ENCODE assay signal across 8 mouse cellular contexts in the genomic region with DNA sequence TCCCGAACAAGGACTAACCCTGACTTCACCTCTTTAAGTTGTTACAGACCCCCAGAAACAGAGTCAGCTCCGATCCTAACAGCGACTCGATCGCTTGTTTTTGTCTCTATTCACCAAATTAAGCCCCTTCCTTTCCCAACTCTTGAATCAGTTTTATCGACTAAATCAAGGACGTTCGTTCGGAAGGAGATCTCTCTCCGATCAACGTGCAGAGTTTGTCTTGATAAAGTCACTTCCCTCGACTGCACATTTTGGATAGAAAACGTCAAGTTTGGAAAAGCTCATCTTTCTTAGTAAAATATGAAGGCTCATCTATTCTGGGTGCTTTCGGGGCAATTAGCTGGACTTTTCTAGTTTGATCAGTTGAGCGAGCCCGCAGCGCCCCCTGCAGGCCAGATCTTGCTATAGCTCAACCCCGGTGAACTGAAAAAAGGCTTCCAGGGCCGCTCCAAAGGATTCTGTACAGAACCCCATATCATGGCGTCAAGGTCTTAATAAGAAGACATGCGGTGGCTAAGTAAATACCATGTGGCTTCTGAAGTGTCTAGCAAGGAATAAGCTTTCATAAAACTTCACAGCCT. TPM values are rescaled to one million over a fixed set of nuclear protein-coding genes. Genes with fewer than 3 reads are reported as not detected.
DNase-seq lines count a peak whose midpoint lies in the region; ATAC-seq and TF ChIP-seq lines count a peak whose summit lies in the region.

No protein-coding gene starts in this region.

- H3K9ac ChIP-seq in hindbrain, embryonic 14.5 days = peak overlapping the region; percentile 38

- H3K4me3 ChIP-seq in hindbrain, embryonic 14.5 days (replicated peaks; ENCODE audit: low read length) = peak overlapping the region; percentile 41

- no peaks in the 10 kb centered on the region for H3K27me3 ChIP-seq in Patski
- H3K27me3 ChIP-seq in hindbrain, embryonic 14.5 days (ENCODE audit: control insufficient read depth, insufficient read depth, low read length) = peaks cover 7% of the 10 kb centered on the region; the same call in 1 of the 2 replicates

- no peak for DNase-seq in Patski (ENCODE audit: low read depth, low spot score)
- DNase-seq in cerebellum, postnatal 14 days = peak; percentile 92 to 93
- DNase-seq in frontal cortex, postnatal 25 days (ENCODE audit: low spot score in 2 of 2) = peak; percentile 68 to 71
- DNase-seq in hindbrain, embryonic 14.5 days (ENCODE audit: low spot score) = peak; percentile 90
- DNase-seq in layer of hippocampus, postnatal 36 days = peak; percentile 78 to 84
- DNase-seq in right cerebral cortex, adult 2 months (ENCODE audit: low spot score in 2 of 2) = peak; percentile 83 to 87
- DNase-seq in urinary bladder, postnatal 10 days (ENCODE audit: low spot score) = peak; percentile 27

- POLR2A ChIA-PET in Patski (lab: Charles Lee) = interaction anchor here (0.7 to 2.0 kb wide), 4 partner anchors 13 to 245 kb away, joined by 3 to 8 read pairs (median 4); partner anchors contain the start of gene Med18

- CTCF ChIA-PET in Patski (lab: Charles Lee) = interaction anchor here (0.8 to 2.8 kb wide), 17 partner anchors 9 to 218 kb away, joined by 3 to 19 read pairs (median 4); partner anchors contain the start of gene Med18

- no peak for ATAC-seq in Patski
- no peak for ATAC-seq in hindbrain, embryonic 14.5 days (ENCODE audit: low FRiP score)
- ATAC-seq in megakaryocyte, adult 5-6 weeks (ENCODE audit: poor library complexity, severe bottlenecking) = peak; percentile 43

- H3K4me1 ChIP-seq in hindbrain, embryonic 14.5 days (replicated peaks; ENCODE audit: control insufficient read depth, insufficient read depth, low read length) = peaks cover 5% of the 10 kb centered on the region; the same call in 1 of the 2 replicates

- in situ Hi-C loops in Patski (cut with MboI; ENCODE audit: low pct_unique_long_range_greater_than_20kb) = loop anchor here (5.0 to 10.0 kb wide), 4 partner anchors 52 to 220 kb away; partner anchors contain the start of genes Med18, Phactr4 and Rcc1

- 2% methylated on average over 21 of the region's 21 CpGs for WGBS in hindbrain, embryonic 14.5 days

- no peaks in the 10 kb centered on the region for H3K36me3 ChIP-seq in hindbrain, embryonic 14.5 days (replicated peaks; ENCODE audit: control insufficient read depth, insufficient read depth)

- peak overlapping the region; percentile 98 for H3K4me2 ChIP-seq in hindbrain, embryonic 14.5 days (replicated peaks)

- no peaks in the 10 kb centered on the region for H3K9me3 ChIP-seq in hindbrain, embryonic 14.5 days (ENCODE audit: control insufficient read depth, low read length)

- H3K27ac ChIP-seq in hindbrain, embryonic 14.5 days = peak overlapping the region; percentile 68

- TF ChIP-seq CTCF in Patski (IDR thresholded peaks at IDR 0.05) = peak; percentile 82

RNA-seq across cellular contexts. Expression of gene Sesn2, which starts 4.3 kb away (rescaled TPM):
- polyA plus RNA-seq in Patski (2021) = 22.4 TPM
- polyA plus RNA-seq in hindbrain, embryonic 14.5 days (2014; fragmentation: Nextera tagmentation; extraction: Ambion mirVana) = 6.7 and 7.1 TPM in 2 replicates
- 10 to 100 TPM; 12.8 to 13.5 TPM for total RNA-seq in layer of hippocampus, postnatal 36 days (2021)
- 7.4 TPM in 2 replicates for total RNA-seq in megakaryocyte, adult 5-6 weeks (2015)
- total RNA-seq in megakaryocyte, adult 5-6 weeks (2017) = 5.2 and 5.6 TPM in 2 replicates

RNA-seq across cellular contexts. Expression of gene Atpif1, which starts 18.8 kb away (rescaled TPM):
- 393 TPM for polyA plus RNA-seq in Patski (2021)
- 1,422 and 1,589 TPM in 2 replicates for polyA plus RNA-seq in hindbrain, embryonic 14.5 days (2014; fragmentation: Nextera tagmentation; extraction: Ambion mirVana)
- 100 to 1,000 TPM; 415 to 443 TPM for total RNA-seq in layer of hippocampus, postnatal 36 days (2021)
- 240 and 279 TPM in 2 replicates for total RNA-seq in megakaryocyte, adult 5-6 weeks (2015)
- total RNA-seq in megakaryocyte, adult 5-6 weeks (2017) = 502 and 628 TPM in 2 replicates

RNA-seq across cellular contexts. Expression of gene Dnajc8, which starts 20.7 kb away (rescaled TPM):
- 149 TPM for polyA plus RNA-seq in Patski (2021)
- 126 and 136 TPM in 2 replicates for polyA plus RNA-seq in hindbrain, embryonic 14.5 days (2014; fragmentation: Nextera tagmentation; extraction: Ambion mirVana)
- 10 to 100 TPM; 77.9 to 86.7 TPM for total RNA-seq in layer of hippocampus, postnatal 36 days (2021)
- 113 and 122 TPM in 2 replicates for total RNA-seq in megakaryocyte, adult 5-6 weeks (2015)
- total RNA-seq in megakaryocyte, adult 5-6 weeks (2017) = 368 and 380 TPM in 2 replicates

RNA-seq across cellular contexts. Expression of gene Ptafr, which starts 49.2 kb away (rescaled TPM):
- polyA plus RNA-seq in Patski (2021) = not detected
- polyA plus RNA-seq in hindbrain, embryonic 14.5 days (2014; fragmentation: Nextera tagmentation; extraction: Ambion mirVana) = 0.43 and 0.67 TPM in 2 replicates
- total RNA-seq in layer of hippocampus, postnatal 36 days (2021) = 1 to 10 TPM; 1.2 TPM
- 19.6 and 20.6 TPM in 2 replicates for total RNA-seq in megakaryocyte, adult 5-6 weeks (2015)
- total RNA-seq in megakaryocyte, adult 5-6 weeks (2017) = 38.9 and 40.8 TPM in 2 replicates

RNA-seq across cellular contexts. Expression of gene Med18, which starts 50.9 kb away (rescaled TPM):
- 6.3 TPM for polyA plus RNA-seq in Patski (2021)
- polyA plus RNA-seq in hindbrain, embryonic 14.5 days (2014; fragmentation: Nextera tagmentation; extraction: Ambion mirVana) = 8.5 and 10.7 TPM in 2 replicates
- 10 to 100 TPM in 1 of 2 experiments, 1 to 10 TPM in 1; 8.8 to 10.4 TPM for total RNA-seq in layer of hippocampus, postnatal 36 days (2021)
- total RNA-seq in megakaryocyte, adult 5-6 weeks (2015) = 9.0 and 11.4 TPM in 2 replicates
- 7.7 and 12.5 TPM in 2 replicates for total RNA-seq in megakaryocyte, adult 5-6 weeks (2017)
